Mouse (Mus musculus): ENCODE data around the gene Psmg3. TPM values are rescaled to one million over a fixed set of nuclear protein-coding genes. Genes with fewer than 3 reads are reported as not detected.

Gene Psmg3
- total and polyA plus RNA-seq, 2 experiments from 2014 or later: 20.4 to 61.0 TPM

DNA sequence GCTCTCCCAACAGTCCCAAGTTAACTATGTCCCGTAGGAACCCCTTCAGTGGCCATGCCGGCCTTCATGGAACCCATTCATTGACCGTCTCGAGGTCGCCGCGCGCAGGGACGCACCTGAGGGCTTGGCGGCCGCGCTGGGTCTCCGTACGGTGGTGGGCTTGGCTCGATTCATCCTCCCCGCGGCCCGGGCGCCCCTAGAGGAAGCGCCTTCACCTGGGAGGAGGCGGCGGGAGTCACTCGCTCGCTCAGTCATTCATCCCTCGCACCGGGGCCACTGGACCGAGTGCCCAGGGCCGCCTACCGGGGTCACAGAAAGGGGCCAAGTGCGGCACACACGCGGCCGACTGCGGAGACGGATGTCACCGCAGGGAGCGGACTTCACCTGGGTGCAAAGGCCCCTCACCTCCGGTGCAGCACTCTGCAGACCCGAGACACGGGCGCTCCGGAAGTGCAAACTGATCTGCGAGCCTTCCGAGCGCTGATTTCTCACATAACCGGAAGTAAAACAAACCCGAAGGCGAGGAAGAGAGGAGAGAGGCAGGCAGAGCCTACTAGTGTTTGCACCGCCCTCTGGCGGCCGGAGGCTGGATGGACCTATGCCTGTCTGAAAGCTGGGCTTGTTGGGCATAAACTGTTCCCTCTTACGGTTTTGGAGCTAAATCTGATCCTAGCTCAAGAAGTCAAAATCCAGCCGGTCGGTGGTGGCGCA lies 51.3 kb downstream of the Psmg3 start, which contains the start of gene Ints1:
Ints1 (minus strand) TSS at position 459 of the 711 bp plus-strand sequence.
- Histone ChIP-seq H3K4me1 (ENCODE audit: insufficient read depth, low read length) (peaks cover 4% of the 10 kb centered on the region; the same call in 1 of the 2 replicates), H3K36me3 (ENCODE audit: insufficient read depth, low read length) (peaks cover 32% of the 10 kb centered on the region), H3K27ac (ENCODE audit: low read depth, low read length) (peak within 1 kb of the TSS; percentile 38), H3K9me3 (ENCODE audit: low read length) (no peaks in the 10 kb centered on the region), H3K27me3 (ENCODE audit: insufficient read depth, low read length) (no peaks in the 10 kb centered on the region), H3K4me3 (ENCODE audit: low read depth, low read length) (peak within 1 kb of the TSS; percentile 95), H3K9ac (replicated peaks; ENCODE audit: low read length, poor library complexity, severe bottlenecking) (peak within 1 kb of the TSS; percentile 93), H3K4me2 (ENCODE audit: low read depth, low read length, poor library complexity, severe bottlenecking) (peak within 1 kb of the TSS; percentile 88)
- ATAC-seq (ENCODE audit: low FRiP score) (peak; percentile 92), DNase-seq (ENCODE audit: low spot score) (peak; percentile 98)
- under 1% methylated on average over 46 of the region's 55 CpGs for WGBS
- peak; percentile 98 for TF ChIP-seq CTCF (IDR thresholded peaks at IDR 0.05)

Other genes starting within 250 kb of the Psmg3 start
- 10.8 and 16.6 TPM in 2 replicates for gene Micall2, start 90.5 kb downstream of the Psmg3 start, total RNA-seq (2014; rRNA removed)
- gene Micall2, start 90.5 kb downstream of the Psmg3 start, polyA plus RNA-seq (2015; fragmentation: Nextera tagmentation; extraction: Ambion mirVana): 15.1 and 17.4 TPM in 2 replicates
- gene Ints1, start 51.2 kb downstream of the Psmg3 start, total RNA-seq (2014; rRNA removed): 129 and 130 TPM in 2 replicates
- gene Ints1, start 51.2 kb downstream of the Psmg3 start, polyA plus RNA-seq (2015; fragmentation: Nextera tagmentation; extraction: Ambion mirVana): 27.1 and 29.1 TPM in 2 replicates
- gene Mafk, start 35.4 kb downstream of the Psmg3 start, total RNA-seq (2014; rRNA removed): 15.2 and 17.8 TPM in 2 replicates
- 8.7 and 9.3 TPM in 2 replicates for gene Mafk, start 35.4 kb downstream of the Psmg3 start, polyA plus RNA-seq (2015; fragmentation: Nextera tagmentation; extraction: Ambion mirVana)
- gene Tmem184a, start 7.0 kb downstream of the Psmg3 start, total RNA-seq (2014; rRNA removed): 0.05 TPM in 1 of 2 replicates, not detected in the other
- 0.16 and 0.29 TPM in 2 replicates for gene Tmem184a, start 7.0 kb downstream of the Psmg3 start, polyA plus RNA-seq (2015; fragmentation: Nextera tagmentation; extraction: Ambion mirVana)
- 1.3 TPM in 1 of 2 replicates, not detected in the other for gene Gm26938, start 478 bp downstream of the Psmg3 start, total RNA-seq (2014; rRNA removed)
- gene Gm26938, start 478 bp downstream of the Psmg3 start, polyA plus RNA-seq (2015; fragmentation: Nextera tagmentation; extraction: Ambion mirVana): not detected in 2 replicates
- 21.5 and 57.5 TPM in 2 replicates for gene Elfn1, start 81.1 kb upstream of the Psmg3 start, total RNA-seq (2014; rRNA removed)
- 3.1 and 3.7 TPM in 2 replicates for gene Elfn1, start 81.1 kb upstream of the Psmg3 start, polyA plus RNA-seq (2015; fragmentation: Nextera tagmentation; extraction: Ambion mirVana)

All from midbrain, postnatal 0 days (tissue).